Mouse (Mus musculus) megakaryocyte-erythroid progenitor cell, adult 5-6 weeks (primary cell): ENCODE data around the gene Slc25a5. TPM values are rescaled to one million over a fixed set of nuclear protein-coding genes. Genes with fewer than 3 reads are reported as not detected.

Experiments
- ATAC-seq: replicated peaks from 2 replicates; pipeline ENCODE4 v1.8.0; 2016; ENCODE audit warnings: mild to moderate bottlenecking, inconsistent platforms; ENCODE audit not compliant: severe bottlenecking, poor library complexity, low FRiP score, low TSS enrichment
- total RNA-seq, 2 experiments: library from RNA; stranded (forward) in 1 of 2; stranded (reverse) in 1 of 2; fragments of 200-1000, 215-1000 nt in 1 of 2; fragments of >200 nt in 1 of 2; fragmentation: Nextera tagmentation in 1 of 2; gene quantifications; 2 replicates each; pipeline ENCODE4 v1.2.3; 2014 to 2017

Slc25a5 gene
- total RNA-seq (2014; fragmentation: Nextera tagmentation) (645 and 809 TPM in 2 replicates), total RNA-seq (2017) (912 and 1,001 TPM in 2 replicates)

GRCm38 (mm10) chrX:36795424-36796162 lies at the start of gene Slc25a5:
Gene Slc25a5, plus strand, starts transcription at chrX:36795651.
- ATAC-seq, result peak; percentile 98

- ATAC-seq, result no peak
Measured at GRCm38 (mm10) chrX:36746789-36747188, 48.7 kb upstream of the Slc25a5 start.

- no peak for ATAC-seq
Measured at GRCm38 (mm10) chrX:36748573-36748972, 46.9 kb upstream of the Slc25a5 start.

- ATAC-seq, result no peak
Measured at GRCm38 (mm10) chrX:36749281-36749785, 46.1 kb upstream of the Slc25a5 start.

GRCm38 (mm10) chrX:36750591-36750990 lies 44.9 kb upstream of the Slc25a5 start:
- ATAC-seq, result no peak

- ATAC-seq, result no peak
Measured at GRCm38 (mm10) chrX:36752586-36752985, 42.9 kb upstream of the Slc25a5 start.

- ATAC-seq, result no peak
Measured at GRCm38 (mm10) chrX:36757796-36758472, 37.5 kb upstream of the Slc25a5 start.

GRCm38 (mm10) chrX:36758566-36758965 lies 36.9 kb upstream of the Slc25a5 start:
- ATAC-seq, result no peak

- peak; percentile 84 for ATAC-seq
Measured at GRCm38 (mm10) chrX:36760946-36761635, 34.4 kb upstream of the Slc25a5 start.

GRCm38 (mm10) chrX:36762289-36762688 lies 33.2 kb upstream of the Slc25a5 start:
- no peak for ATAC-seq

- ATAC-seq, result peak; percentile 75
Measured at GRCm38 (mm10) chrX:36762894-36763293, 32.6 kb upstream of the Slc25a5 start.

GRCm38 (mm10) chrX:36763298-36763933 lies 32.0 kb upstream of the Slc25a5 start:
- no peak for ATAC-seq

GRCm38 (mm10) chrX:36763934-36764317 lies 31.5 kb upstream of the Slc25a5 start:
- ATAC-seq, result no peak

GRCm38 (mm10) chrX:36767386-36767785 lies 28.1 kb upstream of the Slc25a5 start:
- ATAC-seq, result no peak

- no peak for ATAC-seq
Measured at GRCm38 (mm10) chrX:36772591-36772990, 22.9 kb upstream of the Slc25a5 start.

GRCm38 (mm10) chrX:36775520-36775919 lies 19.9 kb upstream of the Slc25a5 start:
- ATAC-seq, result no peak

- no peak for ATAC-seq
Measured at GRCm38 (mm10) chrX:36777694-36778093, 17.8 kb upstream of the Slc25a5 start.

GRCm38 (mm10) chrX:36789360-36789759 lies 6.1 kb upstream of the Slc25a5 start:
- ATAC-seq, result no peak

GRCm38 (mm10) chrX:36794571-36794970 lies 880 bp upstream of the Slc25a5 start:
- no peak for ATAC-seq

- peak; percentile 58 for ATAC-seq
Measured at GRCm38 (mm10) chrX:36796163-36796581, 721 bp downstream of the Slc25a5 start.
